Mouse (Mus musculus): Measurements from ENCODE around the gene Itga1.

Itga1 gene

GRCm38 (mm10) chr13:115099381-115099780, 2.4 kb downstream of the Itga1 start:
- no peak for DNase-seq (ENCODE audit: low spot score in 2 of 2)

GRCm38 (mm10) chr13:115098227-115098626, 3.5 kb downstream of the Itga1 start:
- DNase-seq (ENCODE audit: low spot score in 2 of 2): no peak

GRCm38 (mm10) chr13:115096965-115097364, 4.8 kb downstream of the Itga1 start:
- DNase-seq (ENCODE audit: low spot score in 2 of 2): no peak

GRCm38 (mm10) chr13:115096216-115096615, 5.5 kb downstream of the Itga1 start:
- no peak for DNase-seq (ENCODE audit: low spot score in 2 of 2)

GRCm38 (mm10) chr13:115095392-115095791, 6.4 kb downstream of the Itga1 start:
- DNase-seq (ENCODE audit: low spot score in 2 of 2): no peak

- no peak for DNase-seq (ENCODE audit: low spot score in 2 of 2)
Observed at GRCm38 (mm10) chr13:115091511-115091910, 10.3 kb downstream of the Itga1 start.

GRCm38 (mm10) chr13:115090977-115091445, 10.8 kb downstream of the Itga1 start:
- no peak for DNase-seq (ENCODE audit: low spot score in 2 of 2)

- peak; percentile 89 to 93 for DNase-seq (ENCODE audit: low spot score in 2 of 2)
Observed at GRCm38 (mm10) chr13:115090069-115090976, 11.4 kb downstream of the Itga1 start, which contains the start of gene Pelo. Pelo (minus strand) TSS chr13:115090186.

- peak; percentile 17 to 35 for DNase-seq (ENCODE audit: low spot score in 2 of 2)
Observed at GRCm38 (mm10) chr13:115089395-115090025, 12.3 kb downstream of the Itga1 start.

- no peak for DNase-seq (ENCODE audit: low spot score in 2 of 2)
Observed at GRCm38 (mm10) chr13:115089020-115089394, 12.8 kb downstream of the Itga1 start.

- DNase-seq (ENCODE audit: low spot score in 2 of 2): no peak
Observed at GRCm38 (mm10) chr13:115085974-115086373, 15.8 kb downstream of the Itga1 start.

GRCm38 (mm10) chr13:115082339-115082738, 19.4 kb downstream of the Itga1 start:
- no peak for DNase-seq (ENCODE audit: low spot score in 2 of 2)

- DNase-seq (ENCODE audit: low spot score in 2 of 2): no peak
Observed at GRCm38 (mm10) chr13:115079996-115080585, 21.7 kb downstream of the Itga1 start.

- no peak for DNase-seq (ENCODE audit: low spot score in 2 of 2)
Observed at GRCm38 (mm10) chr13:115078997-115079685, 22.6 kb downstream of the Itga1 start.

- no peak for DNase-seq (ENCODE audit: low spot score in 2 of 2)
Observed at GRCm38 (mm10) chr13:115077346-115078134, 24.2 kb downstream of the Itga1 start.

- DNase-seq (ENCODE audit: low spot score in 2 of 2): no peak
Observed at GRCm38 (mm10) chr13:115072386-115072785, 29.4 kb downstream of the Itga1 start.

GRCm38 (mm10) chr13:115071431-115071830, 30.3 kb downstream of the Itga1 start:
- no peak for DNase-seq (ENCODE audit: low spot score in 2 of 2)

- no peak for DNase-seq (ENCODE audit: low spot score in 2 of 2)
Observed at GRCm38 (mm10) chr13:115067968-115068330, 33.8 kb downstream of the Itga1 start.

GRCm38 (mm10) chr13:115067324-115067967, 34.3 kb downstream of the Itga1 start:
- DNase-seq (ENCODE audit: low spot score in 2 of 2): no peak

GRCm38 (mm10) chr13:115057555-115057954, 44.2 kb downstream of the Itga1 start:
- no peak for DNase-seq (ENCODE audit: low spot score in 2 of 2)

GRCm38 (mm10) chr13:115054783-115055182, 47.0 kb downstream of the Itga1 start:
- DNase-seq (ENCODE audit: low spot score in 2 of 2): no peak

All from thymus, postnatal 10 days (tissue).